Mouse (Mus musculus) erythroblast, embryonic 14.5 days (primary cell): ENCODE measurements around the gene Rtl9.

Experiments used
- GATA1 ChIP-seq: IDR thresholded peaks from 2 replicates; pipeline ENCODE4 v1.6.1; 2012; ENCODE audit warnings: low read length, inconsistent platforms, mixed read lengths
- TAL1 ChIP-seq: IDR thresholded peaks from 3 replicates; pipeline ENCODE4 v1.6.1; 2012; ENCODE audit warnings: low read length, inconsistent platforms, mixed read lengths

- no peak for TF ChIP-seq GATA1
- no peak for TF ChIP-seq TAL1
Observed at GRCm38 (mm10) chrX:143062641-143063355, 36.6 kb upstream of the Rtl9 start.
